Mouse (Mus musculus) ES-E14 (cell line): ENCODE results near the gene Fchsd2. TPM values are rescaled to one million over a fixed set of nuclear protein-coding genes. Genes with fewer than 3 reads are reported as not detected.

Source experiments
- DNase-seq: peaks from one replicate; pipeline ENCODE4 v3.0.0-alpha.2; 2013; ENCODE audit warnings: low read depth, low spot score
- H3K27ac ChIP-seq: 2 replicates; pipeline ENCODE4 v1.5.1; 2012; ENCODE audit warnings: low read depth, mild to moderate bottlenecking, low read length, moderate library complexity, mixed read lengths; ENCODE audit not compliant: poor library complexity, insufficient read depth, severe bottlenecking
- H3K36me3 ChIP-seq: 2 replicates; pipeline ENCODE4 v1.6.1; 2012; ENCODE audit warnings: mild to moderate bottlenecking, low read length, moderate library complexity, mixed read lengths; ENCODE audit not compliant: control insufficient read depth, poor library complexity, insufficient read depth, severe bottlenecking
- H3K4me1 ChIP-seq, 2 experiments: fragments of 150-350 bp in 1 of 2; sonication (generic) in 1 of 2; 2 replicates each; pipeline ENCODE4 v1.6.1; 2012; ENCODE audit warnings: low read length in 2 of 2, mild to moderate bottlenecking in 1 of 2, mixed read lengths in 1 of 2; ENCODE audit not compliant: control insufficient read depth in 2 of 2, insufficient read depth in 2 of 2, poor library complexity in 1 of 2
- H3K4me3 ChIP-seq, 2 experiments: fragments of 150-350 bp in 1 of 2; sonication (generic) in 1 of 2; 2 replicates each; pipeline ENCODE4 v1.5.1; 2012; ENCODE audit warnings: low read length in 2 of 2, low read depth in 1 of 2, mild to moderate bottlenecking in 1 of 2, mixed read lengths in 1 of 2; ENCODE audit not compliant: insufficient read depth in 1 of 2, poor library complexity in 1 of 2, severe bottlenecking in 1 of 2
- H3K9ac ChIP-seq: 2 replicates; pipeline ENCODE4 v1.6.1; 2012; ENCODE audit warnings: low read depth, mild to moderate bottlenecking, low read length, mixed read lengths; ENCODE audit not compliant: poor library complexity, insufficient read depth, severe bottlenecking
- H3K9me3 ChIP-seq: fragments of 150-350 bp; sonication (generic); 2 replicates; pipeline ENCODE4 v1.6.1; 2012; ENCODE audit warnings: low read depth, mild to moderate bottlenecking, low read length; ENCODE audit not compliant: control insufficient read depth, insufficient read depth
- CHD2 ChIP-seq: IDR thresholded peaks from 2 replicates; pipeline ENCODE4 v1.6.1; 2014; ENCODE audit warnings: mild to moderate bottlenecking, low read depth, low read length, inconsistent platforms
- HCFC1 ChIP-seq: IDR thresholded peaks from 2 replicates; pipeline ENCODE4 v1.6.1; 2012; ENCODE audit warnings: low read length, inconsistent platforms, borderline replicate concordance; ENCODE audit not compliant: insufficient read depth
- MAFK ChIP-seq: IDR thresholded peaks from 2 replicates; pipeline ENCODE4 v1.6.1; 2014; ENCODE audit warnings: mild to moderate bottlenecking, low read depth, low read length, inconsistent platforms; ENCODE audit not compliant: insufficient read depth
- ZC3H11A ChIP-seq: IDR thresholded peaks from 2 replicates; pipeline ENCODE4 v1.6.1; 2012; ENCODE audit warnings: low read depth, mild to moderate bottlenecking, inconsistent platforms, low read length, borderline replicate concordance
- ZNF384 ChIP-seq: IDR thresholded peaks from 2 replicates; pipeline ENCODE4 v1.6.1; 2012; ENCODE audit warnings: low read depth, low read length, inconsistent platforms
- in situ Hi-C, 2 experiments: fragments of 600-800 bp; cut with MboI; formaldehyde crosslinking; loops; one replicate each; pipeline ENCODE4 v1.15.1; 2025; ENCODE audit warnings: low sequenced_read_pairs in 2 of 2, inconsistent platforms in 1 of 2; ENCODE audit not compliant: unreplicated experiment in 2 of 2
- total RNA-seq: library from RNA; depleted of rRNA; stranded (reverse); fragments of 300-350 nt; gene quantifications from 2 replicates; pipeline ENCODE4 v1.2.3, GENCODE M21; 2012; rRNA removed

Fchsd2 gene
- total RNA-seq = 10.7 and 11.1 TPM in 2 replicates

- Histone ChIP-seq H3K9ac (no peak within 1 kb of the TSS), H3K4me1 (peaks cover 0 to 7% of the 10 kb centered on the region in 2 experiments; a peak in 2 of 4 replicates), H3K9me3 (no peaks in the 10 kb centered on the region), H3K4me3 (no peak within 1 kb of the TSS), H3K36me3 (no peaks in the 10 kb centered on the region), H3K27ac (no peak within 1 kb of the TSS)
- no peak for TF ChIP-seq HCFC1
- no peak for TF ChIP-seq ZNF384
- no peak for TF ChIP-seq MAFK
- no peak for TF ChIP-seq ZC3H11A
- no peak for TF ChIP-seq CHD2
- no peak for DNase-seq
- in situ Hi-C loops = no loop called here
Measured at GRCm38 (mm10) chr7:101092618-101093017, at the start of gene Fchsd2. TSS of gene Fchsd2 (plus strand) at chr7:101092863.

GRCm38 (mm10) chr7:101043846-101044541, 48.7 kb upstream of the Fchsd2 start:
- Histone ChIP-seq H3K27ac (no peak overlapping the region), H3K9ac (no peak overlapping the region), H3K9me3 (no peaks in the 10 kb centered on the region), H3K36me3 (no peaks in the 10 kb centered on the region), H3K4me3 (no peak overlapping the region), H3K4me1 (no peaks in the 10 kb centered on the region)
- in situ Hi-C loops = no loop called here
- TF ChIP-seq CHD2 (no peak), ZC3H11A (no peak), MAFK (no peak), HCFC1 (no peak), ZNF384 (no peak)
- no peak for DNase-seq

- H3K4me3 ChIP-seq = no peak overlapping the region
- TF ChIP-seq MAFK = no peak
- TF ChIP-seq HCFC1 = no peak
- TF ChIP-seq CHD2 = no peak
- TF ChIP-seq ZC3H11A = no peak
- no peak for TF ChIP-seq ZNF384
- no peak overlapping the region for H3K27ac ChIP-seq
- H3K4me1 ChIP-seq = peaks cover 0 to 7% of the 10 kb centered on the region in 2 experiments; a peak in 1 of 4 replicates
- no peak overlapping the region for H3K9ac ChIP-seq
- no peaks in the 10 kb centered on the region for H3K9me3 ChIP-seq
- H3K36me3 ChIP-seq = no peaks in the 10 kb centered on the region
- in situ Hi-C loops = loop anchor here in 1 of 2 experiments (5.0 kb wide), 1 partner anchor 51 kb away; no protein-coding TSS in a partner anchor
- no peak for DNase-seq
Measured at GRCm38 (mm10) chr7:101048247-101048646, 44.4 kb upstream of the Fchsd2 start.

- TF ChIP-seq CHD2 (no peak), ZC3H11A (no peak), ZNF384 (no peak), HCFC1 (no peak), MAFK (no peak)
- no peak overlapping the region for H3K9ac ChIP-seq
- H3K36me3 ChIP-seq = no peaks in the 10 kb centered on the region
- in situ Hi-C loops = loop anchor here (5.0 to 25.0 kb wide), 2 partner anchors 52 to 238 kb away; no protein-coding TSS in a partner anchor
- H3K9me3 ChIP-seq = no peaks in the 10 kb centered on the region
- peaks cover 0 to 8% of the 10 kb centered on the region in 2 experiments; a peak in 1 of 4 replicates for H3K4me1 ChIP-seq
- DNase-seq = no peak
- no peak overlapping the region for H3K4me3 ChIP-seq
- H3K27ac ChIP-seq = no peak overlapping the region
Measured at GRCm38 (mm10) chr7:101049326-101050087, 43.2 kb upstream of the Fchsd2 start.
